Mouse (Mus musculus): ENCODE measurements around the gene Cyba. TPM values are rescaled to one million over a fixed set of nuclear protein-coding genes. Genes with fewer than 3 reads are reported as not detected.

The Cyba gene
- polyA plus RNA-seq, 1 experiment = 133 TPM

GRCm38 (mm10) chr8:122464985-122465384 lies 32.3 kb upstream of the Cyba start:
- H3K4me1 ChIP-seq (ENCODE audit: control insufficient read depth, insufficient read depth, low read length) = peaks cover 21% of the 10 kb centered on the region
- no peak for TF ChIP-seq CTCF (IDR thresholded peaks at IDR 0.05; ENCODE audit: borderline replicate concordance, insufficient read depth, low read length)
- no peak for TF ChIP-seq POLR2A (IDR thresholded peaks at IDR 0.05; ENCODE audit: low read depth, low read length)

GRCm38 (mm10) chr8:122463651-122464640 lies 31.2 kb upstream of the Cyba start:
- TF ChIP-seq POLR2A (IDR thresholded peaks at IDR 0.05; ENCODE audit: low read depth, low read length) (no peak), CTCF (IDR thresholded peaks at IDR 0.05; ENCODE audit: borderline replicate concordance, insufficient read depth, low read length) (no peak)
- no peak overlapping the region for H3K27ac ChIP-seq (ENCODE audit: insufficient read depth, low read length)

More at GRCm38 (mm10) chr8:122464985-122465384, 32.3 kb upstream of the Cyba start:
- Histone ChIP-seq H3K4me3 (ENCODE audit: insufficient read depth, low read length) (no peak overlapping the region), H3K27ac (ENCODE audit: insufficient read depth, low read length) (no peak overlapping the region)

GRCm38 (mm10) chr8:122462510-122462909 lies 29.8 kb upstream of the Cyba start:
- Histone ChIP-seq H3K27ac (ENCODE audit: insufficient read depth, low read length) (peak overlapping the region; percentile 9; the same call in 1 of the 2 replicates), H3K4me1 (ENCODE audit: control insufficient read depth, insufficient read depth, low read length) (peaks cover 21% of the 10 kb centered on the region), H3K4me3 (ENCODE audit: insufficient read depth, low read length) (no peak overlapping the region)
- TF ChIP-seq CTCF (IDR thresholded peaks at IDR 0.05; ENCODE audit: borderline replicate concordance, insufficient read depth, low read length) (no peak), POLR2A (IDR thresholded peaks at IDR 0.05; ENCODE audit: low read depth, low read length) (no peak)

More at GRCm38 (mm10) chr8:122463651-122464640, 31.2 kb upstream of the Cyba start:
- Histone ChIP-seq H3K4me1 (ENCODE audit: control insufficient read depth, insufficient read depth, low read length) (peaks cover 21% of the 10 kb centered on the region), H3K4me3 (ENCODE audit: insufficient read depth, low read length) (no peak overlapping the region)

- Histone ChIP-seq H3K4me3 (ENCODE audit: insufficient read depth, low read length) (no peak overlapping the region), H3K27ac (ENCODE audit: insufficient read depth, low read length) (peak overlapping the region; percentile 65), H3K4me1 (ENCODE audit: control insufficient read depth, insufficient read depth, low read length) (peaks cover 21% of the 10 kb centered on the region)
- TF ChIP-seq CTCF (IDR thresholded peaks at IDR 0.05; ENCODE audit: borderline replicate concordance, insufficient read depth, low read length) (no peak), POLR2A (IDR thresholded peaks at IDR 0.05; ENCODE audit: low read depth, low read length) (no peak)
Measured at GRCm38 (mm10) chr8:122461473-122462148, 28.9 kb upstream of the Cyba start.

- peak within 1 kb of the TSS; percentile 23; the same call in 1 of the 2 replicates for H3K4me3 ChIP-seq (ENCODE audit: insufficient read depth, low read length)
- H3K4me1 ChIP-seq (ENCODE audit: control insufficient read depth, insufficient read depth, low read length) = peaks cover 21% of the 10 kb centered on the region
- TF ChIP-seq CTCF (IDR thresholded peaks at IDR 0.05; ENCODE audit: borderline replicate concordance, insufficient read depth, low read length) (no peak), POLR2A (IDR thresholded peaks at IDR 0.05; ENCODE audit: low read depth, low read length) (no peak)
- peak within 1 kb of the TSS; percentile 65 for H3K27ac ChIP-seq (ENCODE audit: insufficient read depth, low read length)
Measured at GRCm38 (mm10) chr8:122460524-122461472, 28.1 kb upstream of the Cyba start, which contains the start of gene Snai3. Gene Snai3 (minus strand): TSS chr8:122460733.

- Histone ChIP-seq H3K27ac (ENCODE audit: insufficient read depth, low read length) (no peak overlapping the region), H3K4me3 (ENCODE audit: insufficient read depth, low read length) (no peak overlapping the region), H3K4me1 (ENCODE audit: control insufficient read depth, insufficient read depth, low read length) (peaks cover 21% of the 10 kb centered on the region)
- no peak for TF ChIP-seq POLR2A (IDR thresholded peaks at IDR 0.05; ENCODE audit: low read depth, low read length)
- no peak for TF ChIP-seq CTCF (IDR thresholded peaks at IDR 0.05; ENCODE audit: borderline replicate concordance, insufficient read depth, low read length)
Measured at GRCm38 (mm10) chr8:122459990-122460389, 27.3 kb upstream of the Cyba start.

GRCm38 (mm10) chr8:122459218-122459900 lies 26.6 kb upstream of the Cyba start:
- no peak for TF ChIP-seq POLR2A (IDR thresholded peaks at IDR 0.05; ENCODE audit: low read depth, low read length)
- TF ChIP-seq CTCF (IDR thresholded peaks at IDR 0.05; ENCODE audit: borderline replicate concordance, insufficient read depth, low read length) = no peak
- H3K4me1 ChIP-seq (ENCODE audit: control insufficient read depth, insufficient read depth, low read length) = peaks cover 21% of the 10 kb centered on the region
- no peak overlapping the region for H3K4me3 ChIP-seq (ENCODE audit: insufficient read depth, low read length)
- no peak overlapping the region for H3K27ac ChIP-seq (ENCODE audit: insufficient read depth, low read length)

GRCm38 (mm10) chr8:122457171-122457570 lies 24.4 kb upstream of the Cyba start:
- H3K4me3 ChIP-seq (ENCODE audit: insufficient read depth, low read length) = no peak overlapping the region
- TF ChIP-seq POLR2A (IDR thresholded peaks at IDR 0.05; ENCODE audit: low read depth, low read length) (no peak), CTCF (IDR thresholded peaks at IDR 0.05; ENCODE audit: borderline replicate concordance, insufficient read depth, low read length) (no peak)
- no peak overlapping the region for H3K27ac ChIP-seq (ENCODE audit: insufficient read depth, low read length)
- H3K4me1 ChIP-seq (ENCODE audit: control insufficient read depth, insufficient read depth, low read length) = peaks cover 11% of the 10 kb centered on the region

Measured in embryonic fibroblast, embryonic 13.5 days (primary cell).